Mouse (Mus musculus) CH12F3 (cell line): ENCODE measurements around the gene Nsl1.

ENCODE experiments used
- in situ Hi-C: fragments of 300-500 bp; cut with MboI; formaldehyde crosslinking; loops from 2 replicates; pipeline ENCODE4 v1.14.3; 2020; ENCODE audit warnings: low sequenced_read_pairs

Nsl1 gene

GRCm38 (mm10) chr1:191092050-191092449, 29.2 kb downstream of the Nsl1 start:
- in situ Hi-C loops = loop anchor here (5.0 kb wide), 1 partner anchor 195 kb away; no protein-coding TSS in a partner anchor

DNA sequence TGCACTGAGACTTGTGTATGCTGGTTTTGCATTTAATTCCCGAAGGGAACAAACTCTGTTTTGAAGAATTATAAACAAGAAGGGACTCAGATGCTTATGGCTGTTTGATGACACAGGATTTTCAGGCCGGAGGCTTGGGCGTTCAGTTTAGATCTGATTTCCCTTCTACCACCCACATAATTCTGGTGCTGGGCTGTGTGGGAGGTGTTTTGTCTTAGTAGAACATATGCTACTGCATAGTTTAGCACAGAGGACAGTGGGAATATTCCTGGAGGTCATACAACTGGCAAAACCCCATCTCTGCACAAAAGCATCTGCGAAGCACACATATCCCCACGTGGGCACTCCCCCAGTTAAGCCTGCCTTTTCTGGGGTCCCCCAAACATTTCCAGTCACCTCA, 30.8 kb downstream of the Nsl1 start:
- in situ Hi-C loops = loop anchor here (5.0 kb wide), 1 partner anchor 194 kb away; no protein-coding TSS in a partner anchor

GRCm38 (mm10) chr1:191095019-191095418, 32.2 kb downstream of the Nsl1 start:
- in situ Hi-C loops = no loop called here

DNA sequence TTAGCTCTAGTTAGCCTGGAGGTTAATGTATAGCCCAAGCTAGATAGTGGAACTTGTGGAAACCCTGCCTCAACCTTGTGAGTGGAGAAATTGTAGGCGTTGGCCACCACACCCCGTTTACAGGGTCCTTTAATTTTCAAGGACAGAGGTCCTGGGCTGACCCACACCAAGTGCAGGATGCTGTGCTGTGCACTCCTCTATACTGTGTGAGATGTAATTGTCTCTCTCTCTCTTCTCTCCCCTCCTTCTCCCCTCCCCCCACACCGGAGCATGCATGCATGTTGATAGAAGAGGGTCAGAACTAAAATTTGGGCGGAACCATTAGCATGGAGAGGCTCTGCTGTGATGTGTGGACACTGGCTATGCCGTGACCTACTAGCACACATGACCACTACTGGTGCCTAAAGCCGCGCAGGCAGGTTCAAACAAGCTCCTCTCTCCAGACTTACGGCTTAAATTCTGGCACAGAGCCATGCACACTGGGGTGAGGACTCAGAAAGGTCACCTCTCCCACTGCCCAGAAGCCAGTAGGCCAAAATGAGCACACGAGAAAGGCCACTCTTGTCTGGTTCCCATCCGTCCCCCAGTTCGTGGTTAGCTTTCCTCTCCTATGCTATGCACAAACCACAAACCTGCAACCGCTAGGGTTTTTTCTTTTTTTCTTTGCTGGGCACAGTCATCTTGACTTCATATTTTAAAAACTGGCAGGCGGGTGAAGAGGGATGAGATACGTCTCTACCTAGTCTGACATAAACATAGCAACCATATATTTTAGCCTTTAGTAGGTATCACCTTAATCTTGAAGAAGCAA, 34.3 kb downstream of the Nsl1 start:
- in situ Hi-C loops = no loop called here

- in situ Hi-C loops = no loop called here
Observed at GRCm38 (mm10) chr1:191097802-191098747, 35.3 kb downstream of the Nsl1 start, which contains the start of gene Batf3. Gene Batf3 (plus strand): TSS chr1:191097847.

- in situ Hi-C loops = no loop called here
Observed at GRCm38 (mm10) chr1:191099114-191099513, 36.3 kb downstream of the Nsl1 start.

GRCm38 (mm10) chr1:191099772-191100291, 37.0 kb downstream of the Nsl1 start:
- in situ Hi-C loops = no loop called here

DNA sequence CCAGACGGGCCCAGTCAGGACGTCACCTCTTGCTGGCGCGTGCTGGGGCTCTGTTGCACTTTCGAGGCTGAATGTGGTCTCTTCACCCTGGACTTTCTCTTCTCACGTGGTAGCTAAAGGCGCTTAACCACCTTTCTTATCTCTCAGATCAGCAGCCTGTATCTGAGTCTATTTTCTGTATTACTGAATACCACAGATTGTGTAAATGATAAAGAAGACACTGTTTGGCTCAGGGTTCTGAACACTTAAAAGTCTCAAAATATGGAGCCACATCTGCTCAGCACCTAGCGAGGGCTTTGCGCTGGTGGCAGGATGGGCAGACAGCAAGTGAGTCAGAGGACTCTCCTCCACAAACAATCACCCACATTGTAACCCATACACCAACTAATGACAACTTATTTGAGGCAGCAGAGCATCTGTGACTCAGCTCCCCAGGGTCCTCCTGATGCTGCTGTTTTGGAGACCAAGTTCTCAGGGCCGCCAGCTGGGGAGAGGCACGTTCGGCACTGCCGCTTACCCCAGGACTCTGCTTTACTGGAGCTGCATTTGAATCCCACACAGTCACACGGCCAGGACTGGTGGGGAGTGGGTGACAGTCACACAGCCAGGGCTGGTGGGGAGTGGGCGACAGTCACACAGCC, 40.0 kb downstream of the Nsl1 start:
- in situ Hi-C loops = no loop called here

GRCm38 (mm10) chr1:191105246-191105645, 42.4 kb downstream of the Nsl1 start:
- in situ Hi-C loops = no loop called here

GRCm38 (mm10) chr1:191107306-191107705, 44.5 kb downstream of the Nsl1 start:
- in situ Hi-C loops = no loop called here

DNA sequence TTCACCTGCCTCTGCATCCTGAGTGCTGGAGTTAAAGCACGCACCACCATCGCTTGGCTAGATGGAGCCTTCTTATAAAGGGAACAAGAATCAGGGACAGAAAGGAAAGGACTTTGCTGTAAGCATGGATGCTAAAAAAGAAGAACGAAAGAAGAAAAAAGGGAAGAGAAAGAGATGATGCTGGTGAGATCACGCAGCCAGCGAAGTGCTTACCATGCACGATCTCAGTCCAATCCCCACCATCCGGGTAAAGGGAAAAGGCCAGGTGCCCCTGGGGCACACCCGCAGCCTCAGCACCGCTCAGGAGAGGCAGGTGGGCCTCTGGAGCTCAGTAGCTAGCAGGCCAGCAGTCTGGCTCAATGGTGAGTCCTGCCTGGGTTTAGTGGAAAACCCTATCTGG, 47.1 kb downstream of the Nsl1 start:
- in situ Hi-C loops = no loop called here

DNA sequence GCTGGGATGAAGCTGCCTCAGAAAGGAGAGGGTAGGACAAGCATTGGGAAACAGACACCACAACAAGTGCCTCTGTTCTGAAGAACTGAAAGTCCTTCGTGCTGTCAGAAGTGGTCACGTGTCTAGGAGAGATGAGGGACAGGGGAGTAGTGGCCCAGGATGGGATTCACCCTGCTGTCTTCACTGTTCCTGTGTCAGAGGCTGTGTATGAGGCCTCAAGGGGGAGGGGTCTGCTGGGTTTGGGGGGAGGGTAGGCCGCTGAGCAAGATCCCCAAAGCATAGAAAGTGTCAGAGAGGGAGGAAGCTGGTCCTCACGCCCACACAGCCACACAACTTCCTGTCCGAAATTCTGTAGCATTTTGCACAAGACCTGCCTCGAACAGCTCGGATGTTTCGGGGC, 48.3 kb downstream of the Nsl1 start:
- in situ Hi-C loops = no loop called here

GRCm38 (mm10) chr1:191114868-191115267, 52.1 kb downstream of the Nsl1 start:
- in situ Hi-C loops = no loop called here

DNA sequence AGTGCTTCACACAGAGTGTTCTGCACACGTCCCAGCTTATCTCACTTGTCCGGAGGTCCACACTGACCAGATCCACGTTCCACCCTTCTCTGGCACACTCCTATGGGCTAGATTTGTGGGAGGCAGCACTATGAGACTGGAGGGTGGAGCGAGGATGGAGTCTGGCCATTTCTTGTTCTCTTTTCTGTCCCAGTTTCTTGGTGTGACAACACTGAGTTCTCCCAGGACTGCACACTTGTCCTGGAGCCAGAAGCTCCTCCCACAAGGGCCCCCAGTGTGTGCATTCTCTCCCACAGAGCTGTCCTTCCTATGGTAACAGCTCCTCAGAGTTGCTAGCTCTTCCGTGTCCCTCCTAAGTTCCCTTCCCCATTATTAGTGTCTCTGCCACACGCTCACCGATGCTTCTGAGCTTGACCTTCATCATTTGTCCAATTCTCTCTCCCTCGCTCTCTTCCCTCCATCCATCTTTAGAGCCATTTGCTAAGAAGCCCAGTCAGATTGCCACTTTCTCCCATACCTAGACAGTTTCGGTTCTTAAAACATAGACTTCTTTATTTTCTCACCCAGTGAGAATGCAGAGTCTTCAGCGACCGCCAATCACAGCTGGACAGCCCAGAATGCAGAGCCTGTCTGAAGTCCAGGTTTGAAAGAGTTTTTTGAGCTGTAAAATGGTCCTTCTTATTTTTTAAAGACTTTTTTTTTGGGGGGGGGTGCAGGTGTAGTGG, 52.9 kb downstream of the Nsl1 start:
- in situ Hi-C loops = no loop called here

- in situ Hi-C loops = no loop called here
Observed at GRCm38 (mm10) chr1:191122744-191123143, 59.9 kb downstream of the Nsl1 start.

DNA sequence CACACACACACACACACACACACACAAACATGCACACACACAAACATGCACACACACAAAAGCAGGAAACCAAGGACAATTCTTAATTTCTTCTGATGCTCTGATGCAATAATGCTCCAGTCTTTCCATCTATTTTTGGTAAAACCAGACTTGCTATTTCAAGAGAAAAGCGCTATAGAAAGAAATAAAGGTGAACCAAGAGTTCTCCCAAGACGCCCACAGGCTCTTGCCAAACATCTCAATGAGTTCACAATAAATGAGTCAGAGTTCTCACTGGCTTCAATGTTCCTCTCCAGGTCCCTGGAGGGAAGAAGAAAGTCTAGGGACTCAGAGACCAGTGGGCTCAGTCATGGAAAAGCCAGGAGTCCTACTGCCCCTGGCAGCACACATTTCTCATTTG, 60.9 kb downstream of the Nsl1 start:
- in situ Hi-C loops = no loop called here

- in situ Hi-C loops = no loop called here
Observed at GRCm38 (mm10) chr1:191124288-191124687, 61.5 kb downstream of the Nsl1 start.

DNA sequence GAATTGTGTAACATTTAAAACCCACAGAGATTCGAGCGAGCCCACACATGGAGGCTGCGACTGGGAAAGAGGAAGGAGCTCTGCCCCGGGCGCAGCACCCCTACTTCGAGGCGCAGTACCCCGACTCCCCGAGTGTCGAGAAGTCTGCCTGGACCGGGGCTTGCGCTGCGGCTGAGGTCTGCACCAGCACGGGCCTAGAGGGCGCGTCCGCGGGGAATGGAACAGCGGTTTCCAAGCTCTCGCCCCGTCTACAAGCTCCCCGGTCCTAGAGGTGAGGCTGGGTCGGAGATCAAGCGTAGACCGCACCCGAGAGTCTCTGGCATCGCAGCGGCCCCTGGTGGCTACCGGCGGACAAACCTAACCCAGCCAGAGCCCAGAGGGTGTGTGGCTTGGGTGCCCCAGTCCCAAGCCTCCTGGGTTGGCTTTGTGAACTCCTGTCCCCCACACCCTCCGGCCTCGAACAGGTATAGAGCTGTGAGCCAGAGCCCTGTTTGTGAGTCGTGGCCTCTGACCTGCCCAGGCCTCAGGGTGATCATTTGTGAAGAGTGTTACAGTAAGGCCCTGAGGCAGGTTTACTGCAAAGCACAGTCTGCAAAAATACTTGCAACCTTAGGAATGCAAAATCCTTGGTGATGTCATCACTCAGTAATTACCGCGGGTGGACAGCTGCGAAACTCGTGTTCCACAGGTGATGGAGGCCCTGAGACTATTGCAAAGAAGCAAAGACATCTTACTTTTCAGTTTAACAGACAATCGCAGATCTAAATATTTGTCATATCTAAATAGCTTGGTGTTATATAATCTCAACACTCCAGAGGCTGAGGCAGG, 63.2 kb downstream of the Nsl1 start:
- in situ Hi-C loops = no loop called here

DNA sequence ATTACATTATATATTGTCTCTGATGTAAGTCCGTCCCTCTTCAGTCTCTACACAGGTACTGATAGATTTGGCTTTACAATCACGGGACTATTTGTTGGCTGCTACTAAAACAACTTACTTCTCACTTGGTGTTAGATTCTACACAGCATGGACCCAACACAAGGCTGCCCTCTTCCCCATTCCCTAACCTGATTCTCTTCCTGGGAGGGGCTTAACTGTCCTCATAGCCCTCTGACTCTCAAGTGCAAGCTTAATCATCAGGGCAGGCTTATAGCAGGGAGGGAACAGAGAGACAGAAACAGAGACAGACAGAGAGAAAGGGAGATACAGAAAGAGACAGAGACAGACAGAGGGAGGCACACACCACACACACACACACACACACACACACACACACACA, 68.9 kb downstream of the Nsl1 start:
- in situ Hi-C loops = no loop called here
